Mouse (Mus musculus) liver, embryonic 14.5 days (tissue): ENCODE measurements around the gene Gemin6. TPM values are rescaled to one million over a fixed set of nuclear protein-coding genes. Genes with fewer than 3 reads are reported as not detected.

Source experiments
- ATAC-seq: fragments of 200-750 bp; cut with Nextera tagmentation; 2 replicates; pipeline ENCODE4 v1.8.0; 2017; ENCODE audit warnings: moderate number of reproducible peaks, mild to moderate bottlenecking, moderate library complexity; ENCODE audit not compliant: insufficient read depth
- DNase-seq, 3 experiments: peaks; one replicate each; pipeline ENCODE4 v3.0.0-alpha.2; 2012 to 2013; ENCODE audit warnings: low read depth in 3 of 3, low spot score in 3 of 3
- H3K27ac ChIP-seq: fragments of 300-500 bp; sonication (generic); 2 replicates; pipeline ENCODE4 v1.5.1; 2014; ENCODE audit warnings: moderate library complexity, mild to moderate bottlenecking, control low read depth, inconsistent platforms
- H3K27me3 ChIP-seq: fragments of 300-500 bp; sonication (generic); 2 replicates; pipeline ENCODE4 v1.6.1; 2014; ENCODE audit warnings: mild to moderate bottlenecking, low read length, moderate library complexity; ENCODE audit not compliant: control insufficient read depth, insufficient read depth
- H3K36me3 ChIP-seq: fragments of 300-500 bp; sonication (generic); replicated peaks from 2 replicates; pipeline ENCODE4 v1.6.1; 2014; ENCODE audit warnings: low read depth; ENCODE audit not compliant: control insufficient read depth, insufficient read depth
- H3K4me1 ChIP-seq, 2 experiments: fragments of 200-500 bp in 1 of 2; fragments of 300-500 bp in 1 of 2; sonication (generic) in 1 of 2; replicated peaks; 2 replicates each; pipeline ENCODE4 v1.6.1; 2012 to 2014; ENCODE audit warnings: antibody characterized with exemption in 1 of 2, inconsistent platforms in 1 of 2, low read length in 1 of 2; ENCODE audit not compliant: control insufficient read depth in 2 of 2, insufficient read depth in 2 of 2
- H3K4me2 ChIP-seq: fragments of 300-500 bp; sonication (generic); 2 replicates; pipeline ENCODE4 v1.6.1; 2014; ENCODE audit warnings: low read depth, mild to moderate bottlenecking, control low read depth, moderate library complexity
- H3K4me3 ChIP-seq, 2 experiments: fragments of 200-500 bp in 1 of 2; fragments of 300-500 bp in 1 of 2; sonication (generic) in 1 of 2; 2 replicates each; pipeline ENCODE4 v1.5.1; 2012 to 2014; ENCODE audit warnings: low read depth in 2 of 2, low read length in 2 of 2, mild to moderate bottlenecking in 2 of 2, control low read depth in 1 of 2, inconsistent platforms in 1 of 2, moderate library complexity in 1 of 2; ENCODE audit not compliant: insufficient read depth in 1 of 2
- H3K9ac ChIP-seq: fragments of 300-500 bp; sonication (generic); replicated peaks from 2 replicates; pipeline ENCODE4 v1.6.1; 2014; ENCODE audit warnings: mild to moderate bottlenecking, control low read depth, moderate library complexity
- H3K9me3 ChIP-seq: fragments of 300-500 bp; sonication (generic); 2 replicates; pipeline ENCODE4 v1.6.1; 2016; ENCODE audit warnings: low read length, mixed read lengths; ENCODE audit not compliant: control insufficient read depth
- CTCF ChIP-seq: IDR thresholded peaks from 2 replicates; pipeline ENCODE4 v1.5.1; 2016; ENCODE audit warnings: antibody characterized with exemption, low read depth, control low read depth
- EP300 ChIP-seq: IDR thresholded peaks from 2 replicates; pipeline ENCODE4 v1.6.1; 2016; ENCODE audit warnings: antibody characterized with exemption, low read depth
- WGBS: fragments of 180-500 bp; shearing (Covaris S2); extraction: QIAGEN DNeasy Blood & Tissue Kit; methylation state at CpG from one replicate; pipeline ENCODE4 v1.1.7; 2014; ENCODE audit not compliant: insufficient replicate concordance; 5-methylcytosine and 5-hydroxymethylcytosine counted together
- polyA plus RNA-seq, 2 experiments: library from polyadenylated mRNA; depleted of rRNA in 1 of 2; stranded (reverse) in 1 of 2; unstranded in 1 of 2; fragments of >200 nt; fragmentation: Nextera tagmentation in 1 of 2; extraction: Ambion mirVana in 1 of 2; gene quantifications; 2 replicates each; pipeline versions ENCODE4 v1.2.1 to v1.2.3; 2012 to 2014

Gene Gemin6
- polyA plus RNA-seq, 2 experiments: 16.2 to 33.6 TPM

- H3K27ac ChIP-seq: no peak overlapping the region
- no peak overlapping the region for H3K9ac ChIP-seq
- 65% methylated on average over 5 of the region's 5 CpGs for WGBS
- no peaks in the 10 kb centered on the region for H3K36me3 ChIP-seq
- DNase-seq (no peak), ATAC-seq (no peak)
- no peak overlapping the region for H3K4me2 ChIP-seq
- no peaks in the 10 kb centered on the region for H3K9me3 ChIP-seq
- peaks cover 2 to 9% of the 10 kb centered on the region in 2 experiments; a peak in 3 of 4 replicates for H3K4me1 ChIP-seq
- TF ChIP-seq CTCF (no peak), EP300 (no peak)
- H3K4me3 ChIP-seq: no peak overlapping the region
- no peaks in the 10 kb centered on the region for H3K27me3 ChIP-seq
Measured at GRCm38 (mm10) chr17:80233844-80234243, 9.6 kb downstream of the Gemin6 start.

- TF ChIP-seq CTCF (no peak), EP300 (no peak)
- H3K4me2 ChIP-seq: no peak overlapping the region
- H3K9me3 ChIP-seq: no peaks in the 10 kb centered on the region
- 66% methylated on average over 7 of the region's 7 CpGs for WGBS
- no peak overlapping the region for H3K4me3 ChIP-seq
- no peak overlapping the region for H3K27ac ChIP-seq
- H3K27me3 ChIP-seq: no peaks in the 10 kb centered on the region
- peaks cover 2 to 9% of the 10 kb centered on the region in 2 experiments; a peak in 3 of 4 replicates for H3K4me1 ChIP-seq
- ATAC-seq: no peak
- no peaks in the 10 kb centered on the region for H3K36me3 ChIP-seq
- H3K9ac ChIP-seq: no peak overlapping the region
- no peak for DNase-seq
Measured at GRCm38 (mm10) chr17:80234376-80234775, 10.1 kb downstream of the Gemin6 start.

GRCm38 (mm10) chr17:80235477-80235876, 11.2 kb downstream of the Gemin6 start:
- Histone ChIP-seq H3K27ac (no peak overlapping the region), H3K9me3 (no peaks in the 10 kb centered on the region), H3K27me3 (no peaks in the 10 kb centered on the region), H3K9ac (no peak overlapping the region), H3K4me1 (peaks cover 2 to 9% of the 10 kb centered on the region in 2 experiments; a peak in 3 of 4 replicates), H3K4me2 (no peak overlapping the region), H3K36me3 (no peaks in the 10 kb centered on the region), H3K4me3 (no peak overlapping the region)
- 65% methylated on average over 3 of the region's 3 CpGs for WGBS
- TF ChIP-seq CTCF (no peak), EP300 (no peak)
- ATAC-seq: no peak
- no peak for DNase-seq

- TF ChIP-seq EP300: no peak
- TF ChIP-seq CTCF: no peak
- H3K27me3 ChIP-seq: no peaks in the 10 kb centered on the region
- 79% methylated on average over 3 of the region's 3 CpGs for WGBS
- no peak for ATAC-seq
- no peaks in the 10 kb centered on the region for H3K9me3 ChIP-seq
- no peak overlapping the region for H3K9ac ChIP-seq
- peaks cover 5% of the 10 kb centered on the region for H3K36me3 ChIP-seq
- H3K4me3 ChIP-seq: no peak overlapping the region
- H3K4me2 ChIP-seq: no peak overlapping the region
- H3K27ac ChIP-seq: no peak overlapping the region
- H3K4me1 ChIP-seq: peaks cover 2 to 7% of the 10 kb centered on the region in 2 experiments; a peak in 3 of 4 replicates
- DNase-seq: no peak
Measured at GRCm38 (mm10) chr17:80236805-80237204, 12.6 kb downstream of the Gemin6 start.

GRCm38 (mm10) chr17:80237475-80237874, 13.2 kb downstream of the Gemin6 start:
- no peak for TF ChIP-seq CTCF
- TF ChIP-seq EP300: no peak
- DNase-seq (no peak), ATAC-seq (no peak)
- Histone ChIP-seq H3K4me2 (no peak overlapping the region), H3K4me1 (peaks cover 0 to 5% of the 10 kb centered on the region in 2 experiments; a peak in 2 of 4 replicates), H3K36me3 (peaks cover 5% of the 10 kb centered on the region), H3K9ac (no peak overlapping the region), H3K4me3 (no peak overlapping the region), H3K27ac (no peak overlapping the region), H3K27me3 (no peaks in the 10 kb centered on the region), H3K9me3 (no peaks in the 10 kb centered on the region)
- 72% methylated on average over 5 of the region's 5 CpGs for WGBS

- peaks cover 0 to 5% of the 10 kb centered on the region in 2 experiments; a peak in 1 of 4 replicates for H3K4me1 ChIP-seq
- H3K9me3 ChIP-seq: no peaks in the 10 kb centered on the region
- H3K9ac ChIP-seq: no peak overlapping the region
- no peak overlapping the region for H3K27ac ChIP-seq
- no peak overlapping the region for H3K4me2 ChIP-seq
- WGBS: 82% methylated on average over 9 of the region's 9 CpGs
- H3K36me3 ChIP-seq: peaks cover 5% of the 10 kb centered on the region
- no peak overlapping the region for H3K4me3 ChIP-seq
- TF ChIP-seq EP300: no peak
- TF ChIP-seq CTCF: no peak
- no peaks in the 10 kb centered on the region for H3K27me3 ChIP-seq
- no peak for ATAC-seq
- DNase-seq: no peak
Measured at GRCm38 (mm10) chr17:80241594-80241993, 17.4 kb downstream of the Gemin6 start.
